Mouse (Mus musculus): ENCODE measurements around the gene Fndc3b. TPM values are rescaled to one million over a fixed set of nuclear protein-coding genes. Genes with fewer than 3 reads are reported as not detected.

The Fndc3b gene
- polyA plus RNA-seq, 1 experiment from 2014 or later: 153 TPM

DNA sequence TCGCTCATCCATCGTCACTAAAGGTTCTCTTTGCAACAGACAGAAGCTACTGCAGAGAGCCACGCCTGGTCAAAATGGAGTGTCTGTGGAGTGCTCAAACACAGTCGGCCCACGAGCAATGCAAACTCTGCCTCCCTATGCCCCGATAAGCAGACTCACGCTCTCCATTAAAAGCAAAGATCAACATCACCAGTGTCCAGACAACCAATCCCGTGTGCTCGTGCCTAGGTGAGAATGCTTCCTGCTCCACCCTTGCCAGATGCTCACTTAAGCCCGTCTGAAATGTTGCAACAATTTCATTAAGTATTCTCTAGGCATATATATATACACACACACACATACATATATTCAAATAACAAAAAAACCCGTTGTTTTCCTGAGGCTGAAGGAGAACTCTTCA, 56.1 kb downstream of the Fndc3b start:
- in situ Hi-C loops (cut with MboI; ENCODE audit: low pct_unique_long_range_greater_than_20kb): loop anchor here (5.0 kb wide), 1 partner anchor 42 kb away; no protein-coding TSS in a partner anchor
- POLR2A ChIA-PET: interaction anchor here (0.8 to 1.6 kb wide), 2 partner anchors 34 to 390 kb away, joined by 3 to 6 read pairs; no protein-coding TSS in a partner anchor
- TF ChIP-seq CTCF (IDR thresholded peaks at IDR 0.05): no peak
- CTCF ChIA-PET: interaction anchor here (1.2 kb wide), 1 partner anchor 13 kb away, joined by 3 read pairs; no protein-coding TSS in a partner anchor
- no peaks in the 10 kb centered on the region for H3K27me3 ChIP-seq
- no peak for ATAC-seq
- no peak for DNase-seq (ENCODE audit: low read depth, low spot score)

- no peaks in the 10 kb centered on the region for H3K27me3 ChIP-seq
- TF ChIP-seq CTCF (IDR thresholded peaks at IDR 0.05): peak; percentile 58
- CTCF ChIA-PET: interaction anchor here (0.9 to 1.8 kb wide), 9 partner anchors 11 to 382 kb away, joined by 3 to 8 read pairs (median 3); no protein-coding TSS in a partner anchor
- DNase-seq (ENCODE audit: low read depth, low spot score) (peak; percentile 79), ATAC-seq (peak; percentile 92)
- POLR2A ChIA-PET: interaction anchor here (0.5 to 1.5 kb wide), 8 partner anchors 25 to 209 kb away, joined by 3 to 6 read pairs (median 4); partner anchors contain the start of gene Fndc3b
- in situ Hi-C loops (cut with MboI; ENCODE audit: low pct_unique_long_range_greater_than_20kb): no loop called here
Observed at GRCm38 (mm10) chr3:27652451-27653011, 58.6 kb downstream of the Fndc3b start.

GRCm38 (mm10) chr3:27651731-27652130, 59.4 kb downstream of the Fndc3b start:
- TF ChIP-seq CTCF (IDR thresholded peaks at IDR 0.05): no peak
- DNase-seq (ENCODE audit: low read depth, low spot score) (peak; percentile 75), ATAC-seq (peak; percentile 52)
- in situ Hi-C loops (cut with MboI; ENCODE audit: low pct_unique_long_range_greater_than_20kb): no loop called here
- no peaks in the 10 kb centered on the region for H3K27me3 ChIP-seq
- POLR2A ChIA-PET: interaction anchor here (0.7 to 1.5 kb wide), 7 partner anchors 24 to 210 kb away, joined by 3 to 6 read pairs (median 3); partner anchors contain the start of gene Fndc3b
- CTCF ChIA-PET: interaction anchor here (0.9 to 1.8 kb wide), 9 partner anchors 10 to 381 kb away, joined by 3 to 8 read pairs (median 3); no protein-coding TSS in a partner anchor

DNA sequence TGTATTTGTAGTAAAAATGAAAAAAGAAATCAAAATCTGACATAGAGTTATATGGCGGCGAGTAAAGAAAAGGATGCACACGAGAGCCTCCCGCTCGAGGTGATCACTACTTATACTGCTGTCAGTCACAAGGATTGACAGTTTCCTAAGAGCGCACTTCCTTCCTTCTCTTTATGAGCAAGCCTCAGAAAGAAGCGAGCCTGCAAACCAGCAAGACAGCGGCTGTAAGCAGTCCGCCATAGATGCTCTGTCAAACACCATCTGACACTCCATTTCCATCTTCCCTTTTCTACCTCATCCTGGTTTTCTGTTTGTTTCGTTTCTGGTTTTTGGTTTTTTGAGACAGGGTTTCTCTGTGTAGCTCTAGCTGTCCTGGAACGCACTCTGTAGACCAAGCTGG, 61.0 kb downstream of the Fndc3b start:
- ATAC-seq: no peak
- H3K27me3 ChIP-seq: no peaks in the 10 kb centered on the region
- no peak for TF ChIP-seq CTCF (IDR thresholded peaks at IDR 0.05)
- no peak for DNase-seq (ENCODE audit: low read depth, low spot score)
- in situ Hi-C loops (cut with MboI; ENCODE audit: low pct_unique_long_range_greater_than_20kb): no loop called here
- POLR2A ChIA-PET: interaction anchor here (0.9 kb wide), 1 partner anchor 46 kb away, joined by 7 read pairs; no protein-coding TSS in a partner anchor
- CTCF ChIA-PET: interaction anchor here (0.8 to 1.2 kb wide), 4 partner anchors 10 to 253 kb away, joined by 3 to 4 read pairs (median 4); no protein-coding TSS in a partner anchor

GRCm38 (mm10) chr3:27649316-27649715, 61.8 kb downstream of the Fndc3b start:
- TF ChIP-seq CTCF (IDR thresholded peaks at IDR 0.05): no peak
- POLR2A ChIA-PET: interaction anchor here (0.6 to 0.9 kb wide), 2 partner anchors 27 to 47 kb away, joined by 3 to 7 read pairs; no protein-coding TSS in a partner anchor
- CTCF ChIA-PET: interaction anchor here (0.9 to 1.5 kb wide), 7 partner anchors 12 to 254 kb away, joined by 3 to 4 read pairs (median 3); no protein-coding TSS in a partner anchor
- no peaks in the 10 kb centered on the region for H3K27me3 ChIP-seq
- ATAC-seq (no peak), DNase-seq (ENCODE audit: low read depth, low spot score) (no peak)
- in situ Hi-C loops (cut with MboI; ENCODE audit: low pct_unique_long_range_greater_than_20kb): no loop called here

DNA sequence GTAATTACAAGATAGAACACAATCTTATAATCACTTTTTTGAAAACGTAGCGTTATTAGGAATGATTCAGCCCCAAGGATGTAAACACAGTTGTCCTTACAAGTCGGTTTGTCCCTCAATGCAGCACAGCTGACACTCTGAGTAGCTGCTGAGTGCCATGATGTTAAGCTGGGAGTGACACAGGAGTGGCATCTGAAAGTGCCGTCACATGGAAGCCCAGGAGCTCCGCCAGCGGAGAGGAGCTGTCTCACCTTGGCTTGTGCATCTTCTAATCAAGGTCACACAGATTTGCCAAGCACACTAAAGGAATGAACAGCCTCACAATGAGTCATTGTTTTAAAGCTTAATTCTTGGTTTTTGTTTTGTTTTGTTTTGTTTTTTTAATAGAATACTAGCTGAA, 68.7 kb downstream of the Fndc3b start:
- no peak for ATAC-seq
- CTCF ChIA-PET: interaction anchor here (0.9 to 2.0 kb wide), 2 partner anchors 10 to 12 kb away, joined by 3 to 6 read pairs; no protein-coding TSS in a partner anchor
- no peaks in the 10 kb centered on the region for H3K27me3 ChIP-seq
- in situ Hi-C loops (cut with MboI; ENCODE audit: low pct_unique_long_range_greater_than_20kb): no loop called here
- POLR2A ChIA-PET: interaction anchor here (0.6 kb wide), 1 partner anchor 484 kb away, joined by 4 read pairs; no protein-coding TSS in a partner anchor
- DNase-seq (ENCODE audit: low read depth, low spot score): no peak
- TF ChIP-seq CTCF (IDR thresholded peaks at IDR 0.05): no peak

- ChIA-PET CTCF (interaction anchor here (1.0 to 1.7 kb wide), 4 partner anchors 9 to 74 kb away, joined by 3 to 4 read pairs (median 3); no protein-coding TSS in a partner anchor), POLR2A (no interaction called here)
- in situ Hi-C loops (cut with MboI; ENCODE audit: low pct_unique_long_range_greater_than_20kb): no loop called here
- TF ChIP-seq CTCF (IDR thresholded peaks at IDR 0.05): no peak
- no peak for ATAC-seq
- no peaks in the 10 kb centered on the region for H3K27me3 ChIP-seq
- no peak for DNase-seq (ENCODE audit: low read depth, low spot score)
Observed at GRCm38 (mm10) chr3:27639701-27640100, 71.4 kb downstream of the Fndc3b start.

DNA sequence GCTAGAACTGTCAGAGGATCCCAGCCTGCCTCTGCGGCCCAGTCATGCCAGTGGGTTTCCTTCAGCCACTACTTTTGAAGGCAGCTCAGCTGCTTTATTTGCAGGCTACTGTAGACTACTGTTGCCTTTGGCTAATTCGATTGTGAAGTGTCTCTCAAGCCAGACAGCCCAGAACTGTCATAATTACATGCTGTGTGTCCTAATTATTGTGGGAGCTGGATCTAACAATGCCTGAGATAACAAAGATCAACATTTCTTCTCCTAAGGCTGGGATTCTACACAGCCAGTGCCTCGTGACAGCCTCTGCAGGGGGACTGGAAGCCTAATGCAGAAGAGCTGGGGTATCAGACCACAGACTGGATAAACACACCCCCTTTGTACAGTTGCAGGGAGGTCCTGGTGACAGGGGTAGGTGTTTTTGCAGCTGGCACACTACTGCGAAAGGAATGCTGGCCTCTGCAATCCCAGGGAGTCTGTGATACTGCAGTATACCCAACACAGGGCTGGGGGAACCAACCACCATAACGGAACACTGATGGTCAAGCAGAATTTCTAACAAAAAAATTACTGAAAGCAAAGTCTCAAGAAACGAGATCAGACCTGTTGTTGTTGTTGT, 74.0 kb downstream of the Fndc3b start:
- in situ Hi-C loops (cut with MboI; ENCODE audit: low pct_unique_long_range_greater_than_20kb): no loop called here
- no peak for ATAC-seq

GRCm38 (mm10) chr3:27635776-27636175, 75.3 kb downstream of the Fndc3b start:
- TF ChIP-seq CTCF (IDR thresholded peaks at IDR 0.05): no peak
- ATAC-seq: no peak
- in situ Hi-C loops (cut with MboI; ENCODE audit: low pct_unique_long_range_greater_than_20kb): no loop called here
- DNase-seq (ENCODE audit: low read depth, low spot score): no peak
- no peaks in the 10 kb centered on the region for H3K27me3 ChIP-seq
- ChIA-PET CTCF (interaction anchor here (0.6 to 1.2 kb wide), 2 partner anchors 8 to 13 kb away, joined by 3 read pairs; no protein-coding TSS in a partner anchor), POLR2A (interaction anchor here (0.7 kb wide), 1 partner anchor 24 kb away, joined by 3 read pairs; no protein-coding TSS in a partner anchor)

More for the DNA sequence above, 74.0 kb downstream of the Fndc3b start:
- ChIA-PET CTCF (interaction anchor here (0.9 to 2.5 kb wide), 5 partner anchors 9 to 17 kb away, joined by 3 to 9 read pairs (median 3); no protein-coding TSS in a partner anchor), POLR2A (interaction anchor here (0.8 kb wide), 1 partner anchor 15 kb away, joined by 4 read pairs; no protein-coding TSS in a partner anchor)
- no peak for DNase-seq (ENCODE audit: low read depth, low spot score)
- no peak for TF ChIP-seq CTCF (IDR thresholded peaks at IDR 0.05)
- no peaks in the 10 kb centered on the region for H3K27me3 ChIP-seq

DNA sequence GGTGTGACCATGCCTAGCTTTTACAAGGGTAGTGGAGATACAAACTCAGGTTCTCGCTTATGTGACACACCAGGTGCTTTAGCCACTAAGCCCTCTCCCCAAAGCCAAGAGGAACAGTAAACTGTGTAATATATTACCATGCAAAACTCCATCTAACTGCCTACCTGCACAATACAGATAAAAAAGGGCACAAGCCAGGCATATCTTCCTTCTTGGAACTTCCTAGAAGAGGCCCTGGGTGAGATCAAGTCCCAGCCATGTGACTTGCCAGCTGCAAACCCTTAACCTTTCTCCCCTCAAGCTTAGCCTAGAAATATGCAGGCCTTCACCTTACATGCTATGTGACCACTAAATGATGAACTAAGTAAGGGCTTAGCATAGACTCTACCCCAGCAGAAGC, 78.2 kb downstream of the Fndc3b start:
- DNase-seq (ENCODE audit: low read depth, low spot score) (no peak), ATAC-seq (no peak)
- H3K27me3 ChIP-seq: no peaks in the 10 kb centered on the region
- POLR2A ChIA-PET: interaction anchor here (1.2 to 1.4 kb wide), 3 partner anchors 10 to 48 kb away, joined by 3 to 5 read pairs (median 4); no protein-coding TSS in a partner anchor
- CTCF ChIA-PET: interaction anchor here (1.1 to 1.6 kb wide), 3 partner anchors 12 to 72 kb away, joined by 3 to 4 read pairs (median 3); no protein-coding TSS in a partner anchor
- in situ Hi-C loops (cut with MboI; ENCODE audit: low pct_unique_long_range_greater_than_20kb): no loop called here
- no peak for TF ChIP-seq CTCF (IDR thresholded peaks at IDR 0.05)

Data from Patski (cell line).